Mouse (Mus musculus): ENCODE measurements at regions not wholly inside any gene's neighbourhood (a gene's known extent, or its start where the extent isn't known, plus 50 kb on each side); places are given as distances from the start of the nearest gene placed in this dataset.

GRCm38 (mm10) chr10:10270297-10270696, 201.8 kb downstream of the Adgb start:
- in situ Hi-C loops (cut with MboI, MseI): no loop called here

GRCm38 (mm10) chr10:10252540-10253318, 219.4 kb downstream of the Adgb start:
- in situ Hi-C loops (cut with MboI, MseI): no loop called here

GRCm38 (mm10) chr10:10252136-10252535, 220.0 kb downstream of the Adgb start:
- in situ Hi-C loops (cut with MboI, MseI): no loop called here

GRCm38 (mm10) chr10:10234894-10235523, 237.1 kb downstream of the Adgb start:
- in situ Hi-C loops (cut with MboI, MseI): no loop called here

- in situ Hi-C loops (cut with MboI, MseI): no loop called here
These were observed 247.5 kb downstream of the Adgb start for GRCm38 (mm10) chr10:10224582-10225144.

- in situ Hi-C loops (cut with MboI, MseI): no loop called here
These were observed 252.4 kb downstream of the Adgb start for GRCm38 (mm10) chr10:10219726-10220125.

- in situ Hi-C loops (cut with MboI, MseI): no loop called here
These were observed 255.2 kb downstream of the Adgb start for GRCm38 (mm10) chr10:10216892-10217291.

GRCm38 (mm10) chr10:10215376-10215775, 256.8 kb downstream of the Adgb start:
- in situ Hi-C loops (cut with MboI, MseI): no loop called here

GRCm38 (mm10) chr10:10208354-10208753, 263.8 kb downstream of the Adgb start:
- in situ Hi-C loops (cut with MboI, MseI): no loop called here

GRCm38 (mm10) chr10:10205805-10206520, 266.2 kb downstream of the Adgb start:
- in situ Hi-C loops (cut with MboI, MseI): no loop called here

- in situ Hi-C loops (cut with MboI, MseI): no loop called here
These were observed 268.1 kb downstream of the Adgb start for GRCm38 (mm10) chr10:10203982-10204381.

GRCm38 (mm10) chr10:10190308-10190707, 281.8 kb downstream of the Adgb start:
- in situ Hi-C loops (cut with MboI, MseI): no loop called here

- in situ Hi-C loops (cut with MboI, MseI): no loop called here
These were observed 284.0 kb downstream of the Adgb start for GRCm38 (mm10) chr10:10188113-10188512.

GRCm38 (mm10) chr10:10186721-10187120, 285.4 kb downstream of the Adgb start:
- in situ Hi-C loops (cut with MboI, MseI): no loop called here

GRCm38 (mm10) chr10:10185298-10185883, 284.5 kb upstream of the Stxbp5 start:
- in situ Hi-C loops (cut with MboI, MseI): no loop called here

GRCm38 (mm10) chr10:10184386-10184785, 283.5 kb upstream of the Stxbp5 start:
- in situ Hi-C loops (cut with MboI, MseI): no loop called here

GRCm38 (mm10) chr10:10177037-10177436, 276.2 kb upstream of the Stxbp5 start:
- in situ Hi-C loops (cut with MboI, MseI): loop anchor here (10.0 kb wide), 1 partner anchor 118 kb away; no protein-coding TSS in a partner anchor

All from T-helper 2 cell (primary cell).